Mouse (Mus musculus) CH12.LX (cell line): ENCODE measurements at regions not wholly inside any gene's neighbourhood (a gene's known extent, or its start where the extent isn't known, plus 50 kb on each side); places are given as distances from the start of the nearest gene placed in this dataset.

Experiments used
- DNase-seq: peaks from one replicate; pipeline ENCODE4 v3.0.0-alpha.2; 2013; ENCODE audit errors: extremely low read depth
- H3K27ac ChIP-seq: 2 replicates; pipeline ENCODE4 v1.5.1; 2012; ENCODE audit warnings: low read depth, mild to moderate bottlenecking, control low read depth, moderate library complexity; ENCODE audit not compliant: insufficient read depth
- H3K27me3 ChIP-seq: replicated peaks from 2 replicates; pipeline ENCODE3; 2012; ENCODE audit warnings: inconsistent platforms
- H3K36me3 ChIP-seq, 2 experiments: replicated peaks in 1 of 2; 2 replicates each; pipeline versions ENCODE3 to v1.6.1; 2012; ENCODE audit warnings: inconsistent platforms in 1 of 2, low read length in 1 of 2, mild to moderate bottlenecking in 1 of 2, mixed read lengths in 1 of 2, moderate library complexity in 1 of 2; ENCODE audit not compliant: control insufficient read depth in 1 of 2, insufficient read depth in 1 of 2
- H3K4me1 ChIP-seq, 2 experiments: 2 replicates each; pipeline ENCODE4 v1.6.1; 2012; ENCODE audit warnings: inconsistent platforms in 1 of 2, moderate library complexity in 1 of 2; ENCODE audit not compliant: insufficient read depth in 2 of 2, control insufficient read depth in 1 of 2
- H3K4me2 ChIP-seq: 2 replicates; pipeline ENCODE4 v1.6.1; 2012; ENCODE audit warnings: low read depth, mild to moderate bottlenecking, control low read depth; ENCODE audit not compliant: poor library complexity, insufficient read depth, severe bottlenecking
- H3K4me3 ChIP-seq, 3 experiments: fragments of 150-350 bp in 1 of 3; sonication (generic) in 1 of 3; replicated peaks in 1 of 3; 2 replicates each; pipeline versions ENCODE3 to v1.5.1; 2011 to 2012; ENCODE audit warnings: low read depth in 2 of 3, low read length in 2 of 3, mild to moderate bottlenecking in 2 of 3, moderate library complexity in 2 of 3, control low read depth in 1 of 3, improper control_type of control experiment in 1 of 3, inconsistent platforms in 1 of 3, mixed read lengths in 1 of 3; ENCODE audit not compliant: poor library complexity in 1 of 3
- H3K79me2 ChIP-seq: replicated peaks from 2 replicates; pipeline ENCODE4 v1.6.1; 2012; ENCODE audit warnings: mild to moderate bottlenecking, moderate library complexity; ENCODE audit not compliant: control insufficient read depth, poor library complexity, insufficient read depth, severe bottlenecking; ENCODE audit errors: extremely low read depth
- H3K9ac ChIP-seq: 2 replicates; pipeline ENCODE4 v1.6.1; 2012; ENCODE audit warnings: low read depth, mild to moderate bottlenecking, control low read depth, moderate library complexity; ENCODE audit not compliant: insufficient read depth
- H3K9me3 ChIP-seq: replicated peaks from 2 replicates; pipeline ENCODE3; 2012; ENCODE audit warnings: low read length, inconsistent platforms, mixed read lengths
- CHD1 ChIP-seq: IDR thresholded peaks from 2 replicates; pipeline ENCODE4 v1.6.1; 2012; ENCODE audit warnings: low read depth, low read length, improper control_type of control experiment, inconsistent platforms
- CHD2 ChIP-seq: IDR thresholded peaks from 2 replicates; pipeline ENCODE4 v1.6.1; 2011; ENCODE audit warnings: low read length, improper control_type of control experiment
- HCFC1 ChIP-seq: IDR thresholded peaks from 2 replicates; pipeline ENCODE4 v1.6.1; 2012; ENCODE audit warnings: low read depth, mild to moderate bottlenecking, inconsistent platforms, low read length, improper control_type of control experiment
- JUN ChIP-seq: IDR thresholded peaks from 2 replicates; pipeline ENCODE4 v1.6.1; 2011; ENCODE audit warnings: low read depth, mild to moderate bottlenecking, low read length, improper control_type of control experiment, moderate library complexity; ENCODE audit not compliant: insufficient read depth
- MAZ ChIP-seq: IDR thresholded peaks from 2 replicates; pipeline ENCODE4 v1.6.1; 2012; ENCODE audit warnings: low read depth, mild to moderate bottlenecking, inconsistent platforms, low read length, improper control_type of control experiment, moderate library complexity
- POLR2AphosphoS2 ChIP-seq: IDR thresholded peaks from 2 replicates; pipeline ENCODE4 v1.6.1; 2011; ENCODE audit warnings: low read depth, low read length, improper control_type of control experiment
- SMC3 ChIP-seq: IDR thresholded peaks from 2 replicates; pipeline ENCODE4 v1.6.1; 2011; ENCODE audit warnings: low read depth, low read length, improper control_type of control experiment
- USF2 ChIP-seq: conservative IDR thresholded peaks from 2 replicates; pipeline ENCODE4 v1.6.1; 2011; ENCODE audit warnings: low read depth, low read length, improper control_type of control experiment
- ZKSCAN1 ChIP-seq: IDR thresholded peaks from 2 replicates; pipeline ENCODE4 v1.6.1; 2012; ENCODE audit warnings: low read depth, inconsistent platforms, low read length, improper control_type of control experiment, borderline replicate concordance
- dilution Hi-C: fragments of 300-500 bp; cut with MboI; formaldehyde crosslinking; loops from 2 replicates; pipeline ENCODE4 v1.14.3; 2020; ENCODE audit warnings: low sequenced_read_pairs; ENCODE audit not compliant: extremely low pct_unique_long_range_greater_than_20kb, extremely low pct_ligation_motif_present
- in situ Hi-C: fragments of 300-500 bp; cut with MboI; formaldehyde crosslinking; loops from 3 replicates; pipeline ENCODE4 v1.14.3; 2019; ENCODE audit warnings: low sequenced_read_pairs, low pct_ligation_motif_present, low pct_unique_long_range_greater_than_20kb, mixed read lengths

DNA sequence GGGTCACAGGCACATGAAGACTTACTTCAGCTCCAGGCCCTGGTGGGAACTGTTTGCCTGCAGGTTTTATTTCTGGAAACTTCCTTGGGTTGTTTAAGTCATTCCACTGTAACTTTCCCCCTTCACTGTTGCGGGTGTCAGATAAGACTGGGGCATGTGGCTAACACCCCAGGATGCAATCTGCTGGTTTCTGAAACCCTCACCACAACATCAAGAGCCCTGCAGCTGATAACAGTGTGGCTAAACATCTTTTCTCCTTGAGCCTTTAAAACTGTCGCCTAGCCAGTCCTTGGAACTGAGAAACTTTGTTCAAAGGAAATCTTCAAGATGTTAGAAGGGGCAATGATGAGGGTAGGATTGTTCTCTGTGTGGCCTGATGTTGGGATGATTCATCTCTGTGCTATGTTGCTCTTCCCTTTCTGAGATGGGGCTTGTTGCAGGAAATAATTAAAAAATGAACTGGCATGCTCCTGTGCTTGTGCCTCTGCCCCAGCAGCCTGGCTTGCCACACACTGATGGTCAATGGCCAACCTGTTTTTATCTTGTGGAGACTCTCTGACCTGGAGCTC is 272.3 kb upstream of the Eif4g2 start:
- Histone ChIP-seq H3K4me3 (no peak overlapping the region), H3K27ac (no peak overlapping the region), H3K4me2 (no peak overlapping the region), H3K9me3 (no peaks in the 10 kb centered on the region), H3K27me3 (no peaks in the 10 kb centered on the region), H3K79me2 (no peaks in the 10 kb centered on the region), H3K9ac (no peak overlapping the region), H3K4me1 (no peaks in the 10 kb centered on the region), H3K36me3 (no peaks in the 10 kb centered on the region)
- dilution Hi-C loops: no loop called here
- DNase-seq: no peak
- no peak for TF ChIP-seq MAZ
- in situ Hi-C loops: no loop called here

GRCm38 (mm10) chr7:111354066-111354465 is 271.2 kb upstream of the Eif4g2 start:
- in situ Hi-C loops: no loop called here

GRCm38 (mm10) chr7:111352176-111352575 is 269.3 kb upstream of the Eif4g2 start:
- Histone ChIP-seq H3K27me3 (no peaks in the 10 kb centered on the region), H3K4me3 (no peak overlapping the region), H3K9ac (no peak overlapping the region), H3K4me1 (no peaks in the 10 kb centered on the region), H3K4me2 (no peak overlapping the region), H3K27ac (no peak overlapping the region), H3K9me3 (no peaks in the 10 kb centered on the region), H3K79me2 (no peaks in the 10 kb centered on the region), H3K36me3 (no peaks in the 10 kb centered on the region)
- in situ Hi-C loops: no loop called here
- no peak for TF ChIP-seq SMC3
- no peak for TF ChIP-seq JUN
- TF ChIP-seq CHD2: no peak
- no peak for TF ChIP-seq CHD1
- TF ChIP-seq MAZ: no peak
- TF ChIP-seq ZKSCAN1: no peak
- TF ChIP-seq HCFC1: no peak
- no peak for DNase-seq
- dilution Hi-C loops: no loop called here

More at GRCm38 (mm10) chr7:111354066-111354465, 271.2 kb upstream of the Eif4g2 start:
- no peak overlapping the region for H3K9ac ChIP-seq
- DNase-seq: no peak
- no peak for TF ChIP-seq USF2
- no peak for TF ChIP-seq POLR2AphosphoS2
- no peak overlapping the region for H3K4me2 ChIP-seq
- H3K27me3 ChIP-seq: no peaks in the 10 kb centered on the region
- H3K79me2 ChIP-seq: no peaks in the 10 kb centered on the region
- no peaks in the 10 kb centered on the region for H3K36me3 ChIP-seq
- dilution Hi-C loops: no loop called here
- no peaks in the 10 kb centered on the region for H3K4me1 ChIP-seq
- no peak overlapping the region for H3K27ac ChIP-seq
- no peak overlapping the region for H3K4me3 ChIP-seq
- no peaks in the 10 kb centered on the region for H3K9me3 ChIP-seq
